Mouse (Mus musculus) adrenal gland, postnatal 25 days (tissue): ENCODE measurements at regions not wholly inside any gene's neighbourhood (a gene's known extent, or its start where the extent isn't known, plus 50 kb on each side); places are given as distances from the start of the nearest gene placed in this dataset.

Experiments
- DNase-seq: peaks from one replicate; pipeline ENCODE4 v3.0.0; 2021; ENCODE audit warnings: mixed read lengths

DNA sequence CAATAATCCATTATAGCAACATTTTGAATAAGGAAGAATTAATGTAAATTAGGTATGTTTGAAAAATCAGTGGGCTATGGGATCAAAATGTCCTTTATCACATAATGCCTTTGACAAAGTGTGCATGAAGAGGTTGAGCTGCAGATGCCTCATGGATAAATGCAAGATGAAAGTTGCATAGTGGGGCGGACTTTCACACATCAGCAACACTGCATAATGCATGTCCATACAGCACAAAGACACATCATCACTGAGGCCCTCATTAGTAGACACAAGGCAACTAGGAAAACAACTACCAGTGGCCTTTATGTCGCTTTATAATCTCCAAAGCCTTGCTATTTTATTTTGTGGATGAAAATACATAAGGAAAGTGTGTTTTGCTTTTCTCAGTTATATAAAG, 105.8 kb upstream of the Rap2b start:
- DNase-seq = no peak

DNA sequence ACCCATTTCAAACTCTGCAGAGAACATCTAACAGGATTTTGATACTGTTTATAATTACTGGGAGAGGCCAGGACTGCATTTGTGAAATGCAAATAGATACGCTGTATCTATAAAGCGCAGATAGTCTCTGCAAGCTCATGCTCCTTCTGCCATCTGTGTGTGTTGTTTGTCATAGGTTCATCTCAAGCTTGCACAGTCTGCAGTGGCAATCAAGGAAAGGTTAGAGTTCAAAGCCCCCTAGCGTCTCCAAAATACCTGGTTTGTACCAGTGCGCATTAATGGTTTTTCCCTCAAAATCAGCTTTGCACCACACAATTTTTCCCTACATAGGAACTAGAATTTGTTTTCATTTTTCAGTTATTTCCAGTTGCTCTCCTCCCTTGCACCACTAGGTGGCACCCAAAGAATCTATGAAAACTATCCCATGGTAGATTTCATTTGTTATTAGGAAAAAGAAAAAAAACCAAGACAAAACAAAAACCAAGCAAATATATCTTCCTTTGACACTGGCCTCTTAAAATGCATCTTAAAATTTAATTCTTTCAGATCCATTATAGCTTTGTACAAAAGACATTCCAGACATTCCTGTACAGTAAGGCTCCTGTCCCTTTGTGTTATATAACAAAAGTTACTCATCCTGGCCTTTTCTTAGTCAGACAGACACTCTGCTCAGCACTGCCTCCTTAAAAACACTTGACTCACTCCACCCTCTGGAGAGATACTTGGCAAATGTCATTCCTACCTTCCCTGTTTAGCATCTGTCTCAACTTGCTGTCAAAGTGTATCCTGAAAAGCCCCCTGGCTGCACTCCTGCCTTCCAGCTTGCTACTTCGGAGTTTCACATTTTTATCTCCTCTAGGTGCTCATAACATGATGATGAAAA, 92.7 kb upstream of the Rap2b start:
- peak; percentile 12 for DNase-seq

- no peak for DNase-seq
Measured at GRCm38 (mm10) chr3:61285924-61286520, 75.4 kb upstream of the Rap2b start.

- DNase-seq = no peak
Measured at GRCm38 (mm10) chr3:61288195-61288594, 73.2 kb upstream of the Rap2b start.

DNA sequence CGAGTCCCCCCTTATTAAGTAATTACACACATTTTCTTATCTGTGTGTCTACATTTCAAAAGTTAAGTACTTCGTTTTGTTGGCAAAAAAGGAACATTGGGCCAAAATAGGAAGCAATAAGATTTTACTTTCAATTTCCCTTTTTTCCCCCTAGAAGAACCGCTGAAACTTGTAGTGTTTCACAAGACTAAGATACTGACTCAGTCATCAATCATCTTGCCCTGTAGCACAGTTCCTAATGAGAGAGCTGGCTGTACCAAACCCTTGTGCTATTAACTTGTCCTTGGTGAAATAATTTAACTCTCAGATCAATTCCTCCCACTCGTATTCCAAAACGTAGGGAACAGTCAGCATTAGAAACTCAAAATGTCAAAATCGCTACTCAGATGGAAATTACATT, 66.6 kb upstream of the Rap2b start:
- no peak for DNase-seq

DNA sequence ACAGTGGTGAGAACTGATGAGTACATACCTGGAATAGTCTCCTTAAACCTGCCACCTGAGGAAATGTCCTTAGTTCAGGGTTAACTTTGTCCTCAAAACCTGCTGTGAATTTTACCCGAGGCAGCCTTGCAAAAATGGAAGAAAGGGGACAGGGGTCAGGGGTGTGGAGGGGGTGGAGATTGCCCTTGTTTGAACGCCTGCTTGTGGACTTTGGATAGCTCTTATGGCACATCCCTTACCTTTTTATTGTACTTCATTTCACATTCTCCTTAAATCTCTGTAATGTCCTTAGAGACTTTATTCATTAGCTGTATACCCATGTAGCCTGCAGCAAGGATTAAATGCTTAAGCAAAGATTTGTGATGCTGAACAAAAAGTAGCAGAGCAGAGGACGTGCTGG, 64.1 kb upstream of the Rap2b start:
- DNase-seq = no peak

DNA sequence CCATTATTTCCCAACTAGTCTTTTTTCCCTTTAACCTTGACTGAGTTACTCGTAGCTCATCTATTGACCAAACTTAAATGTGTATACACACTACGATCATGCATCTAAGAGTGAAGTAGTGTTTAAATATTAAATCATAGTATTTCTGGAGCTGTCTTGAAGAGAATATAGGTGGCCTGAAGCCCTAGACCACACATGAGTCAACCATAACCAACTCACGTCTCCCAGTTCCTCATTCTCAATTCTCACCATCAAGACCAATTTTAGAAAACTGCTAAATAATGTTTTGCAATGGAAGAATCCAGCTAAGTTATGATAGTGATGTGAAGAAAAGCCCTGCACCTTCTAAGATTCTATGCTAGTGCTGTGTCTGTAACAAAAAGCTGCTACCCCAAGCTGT, 59.2 kb upstream of the Rap2b start:
- DNase-seq = no peak

- no peak for DNase-seq
Measured at GRCm38 (mm10) chr3:61303485-61303884, 58.0 kb upstream of the Rap2b start.

GRCm38 (mm10) chr3:61306306-61306705, 55.1 kb upstream of the Rap2b start:
- DNase-seq = no peak

- no peak for DNase-seq
Measured at GRCm38 (mm10) chr3:61308764-61309163, 52.7 kb upstream of the Rap2b start.

DNA sequence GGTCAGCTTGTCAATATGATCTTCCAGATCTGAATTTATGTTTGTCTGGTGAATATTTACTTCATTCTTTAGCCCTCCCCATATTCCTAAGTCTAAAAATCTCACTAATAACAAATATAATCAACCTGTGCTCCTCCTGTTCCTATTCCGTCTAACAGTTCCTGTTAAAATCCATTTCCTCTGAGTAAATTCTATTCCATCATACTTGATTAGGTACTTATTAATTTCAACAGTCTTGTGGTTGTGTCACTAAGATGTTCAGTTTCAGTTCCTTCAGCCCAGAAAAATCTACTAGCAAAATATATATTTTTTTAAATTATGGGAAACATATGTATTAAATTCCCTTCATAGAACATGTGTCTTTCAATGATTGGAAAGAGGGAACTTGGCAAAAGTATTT, 52.2 kb upstream of the Rap2b start:
- no peak for DNase-seq
